Mouse (Mus musculus): ENCODE data around the gene Apbb1.

- TF ChIP-seq MAFK (IDR thresholded peaks at IDR 0.05; ENCODE audit: insufficient read depth, low read depth, low read length) (no peak), HCFC1 (IDR thresholded peaks at IDR 0.05; ENCODE audit: borderline replicate concordance, insufficient read depth, low read length) (no peak), ZC3H11A (IDR thresholded peaks at IDR 0.05; ENCODE audit: borderline replicate concordance, low read depth, low read length) (no peak), CHD2 (IDR thresholded peaks at IDR 0.05; ENCODE audit: low read depth, low read length) (no peak)
Measured at GRCm38 (mm10) chr7:105568583-105568982, 12.9 kb downstream of the Apbb1 start.
